Mouse (Mus musculus) heart, embryonic 13.5 days (tissue): ENCODE measurements around the gene Tbc1d23. TPM values are rescaled to one million over a fixed set of nuclear protein-coding genes. Genes with fewer than 3 reads are reported as not detected.
A peak's percentile ranks its signal among the peaks of the same experiment; 100 is the strongest.
"Not testable (repeated sequence)": the region's sequence is repeated elsewhere in the genome, so short reads cannot be mapped to it uniquely, and the experiment has no call there.

Source experiments
- ATAC-seq: fragments of 200-750 bp; cut with Nextera tagmentation; 2 replicates; pipeline ENCODE4 v1.8.0; 2017; ENCODE audit warnings: moderate TSS enrichment; ENCODE audit not compliant: insufficient number of reproducible peaks, low FRiP score, low TSS enrichment; ENCODE audit errors: extremely low read depth
- H3K27ac ChIP-seq: fragments of 300-500 bp; sonication (generic); replicated peaks from 2 replicates; pipeline ENCODE4 v1.5.1; 2015; ENCODE audit warnings: moderate library complexity, mild to moderate bottlenecking, inconsistent platforms
- H3K27me3 ChIP-seq: fragments of 300-500 bp; sonication (generic); replicated peaks from 2 replicates; pipeline ENCODE4 v1.6.1; 2015; ENCODE audit warnings: mild to moderate bottlenecking, inconsistent platforms
- H3K36me3 ChIP-seq: fragments of 300-500 bp; sonication (generic); 2 replicates; pipeline ENCODE4 v1.6.1; 2015; ENCODE audit warnings: mild to moderate bottlenecking, inconsistent platforms
- H3K4me1 ChIP-seq: fragments of 300-500 bp; sonication (generic); 2 replicates; pipeline ENCODE4 v1.6.1; 2015; ENCODE audit warnings: inconsistent platforms
- H3K4me2 ChIP-seq: fragments of 300-500 bp; sonication (generic); 2 replicates; pipeline ENCODE4 v1.6.1; 2015; ENCODE audit warnings: inconsistent platforms, mild to moderate bottlenecking, moderate library complexity
- H3K4me3 ChIP-seq: fragments of 300-500 bp; sonication (generic); 2 replicates; pipeline ENCODE4 v1.5.1; 2015; ENCODE audit warnings: moderate library complexity, mild to moderate bottlenecking, inconsistent platforms
- H3K9ac ChIP-seq: fragments of 300-500 bp; sonication (generic); 2 replicates; pipeline ENCODE4 v1.6.1; 2015; ENCODE audit warnings: inconsistent platforms, mild to moderate bottlenecking, moderate library complexity
- H3K9me3 ChIP-seq: fragments of 300-500 bp; sonication (generic); 2 replicates; pipeline ENCODE4 v1.6.1; 2016; ENCODE audit warnings: inconsistent platforms
- WGBS: fragments of 180-500 bp; shearing (Covaris S2); methylation state at CpG from one replicate; pipeline ENCODE4 v1.1.7; 2015; ENCODE audit warnings: mixed read lengths; 5-methylcytosine and 5-hydroxymethylcytosine counted together
- polyA plus RNA-seq: library from polyadenylated mRNA; unstranded; fragments of >200 nt; fragmentation: Nextera tagmentation; extraction: Ambion mirVana; gene quantifications from 2 replicates; pipeline ENCODE4 v1.2.1, GENCODE M21; 2015

Tbc1d23 gene
- polyA plus RNA-seq, 1 experiment from 2014 or later: 20.2 TPM

DNA sequence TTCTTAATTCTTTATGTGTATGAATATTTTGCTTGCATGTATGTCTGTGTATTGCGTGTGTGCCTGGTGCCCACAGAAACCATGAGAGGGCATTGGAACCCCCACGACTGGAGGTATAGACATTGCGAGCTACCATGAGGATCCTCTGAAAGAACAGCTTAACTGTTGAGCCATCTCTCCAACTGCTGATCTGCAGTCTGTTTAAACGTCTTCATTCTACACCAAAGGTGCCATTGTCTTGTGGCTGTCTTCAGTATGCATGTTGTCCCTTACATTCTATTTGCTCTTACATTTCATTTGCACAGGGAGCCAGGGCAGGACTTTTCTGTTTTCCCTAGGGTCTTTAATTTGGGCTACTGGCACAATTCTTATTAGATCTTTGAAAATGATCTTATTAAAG, 19.7 kb upstream of the Tbc1d23 start:
- 86% methylated on average over 4 of the region's 4 CpGs for WGBS
- ATAC-seq: no peak
- Histone ChIP-seq H3K27me3 (no peaks in the 10 kb centered on the region), H3K36me3 (no peaks in the 10 kb centered on the region), H3K9me3 (0 out of 2 replicates have a peak, but pooled peaks cover 6% of the 10 kb centered on the region), H3K4me3 (no peak overlapping the region), H3K27ac (no peak overlapping the region), H3K4me1 (peaks cover 12% of the 10 kb centered on the region), H3K4me2 (no peak overlapping the region), H3K9ac (no peak overlapping the region)

DNA sequence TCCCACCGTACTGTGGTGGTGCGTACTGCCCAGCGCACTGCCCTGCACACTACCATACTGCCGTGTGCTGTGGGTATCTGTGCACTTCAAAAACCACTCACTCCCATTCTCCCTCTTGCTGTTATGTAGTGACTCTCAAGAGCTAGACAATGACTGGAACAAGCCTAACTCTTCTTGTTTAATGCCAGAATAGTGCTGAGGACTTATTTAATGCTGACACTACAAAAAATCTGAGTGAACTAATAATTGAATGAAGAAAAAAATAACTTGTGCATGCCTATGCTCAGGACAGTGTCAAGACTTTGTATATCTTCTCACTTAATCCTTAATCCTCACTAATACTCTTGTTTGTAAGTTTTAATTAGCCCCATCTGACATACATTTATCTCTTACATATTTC, 16.2 kb upstream of the Tbc1d23 start:
- WGBS: 88% methylated on average over 4 of the region's 4 CpGs
- no peak overlapping the region for H3K9ac ChIP-seq
- H3K27me3 ChIP-seq: no peaks in the 10 kb centered on the region
- no peak overlapping the region for H3K27ac ChIP-seq
- H3K9me3 ChIP-seq: 0 out of 2 replicates have a peak, but pooled peaks cover 6% of the 10 kb centered on the region
- no peaks in the 10 kb centered on the region for H3K36me3 ChIP-seq
- no peak for ATAC-seq
- no peak overlapping the region for H3K4me2 ChIP-seq
- no peak overlapping the region for H3K4me3 ChIP-seq
- peaks cover 11% of the 10 kb centered on the region for H3K4me1 ChIP-seq

DNA sequence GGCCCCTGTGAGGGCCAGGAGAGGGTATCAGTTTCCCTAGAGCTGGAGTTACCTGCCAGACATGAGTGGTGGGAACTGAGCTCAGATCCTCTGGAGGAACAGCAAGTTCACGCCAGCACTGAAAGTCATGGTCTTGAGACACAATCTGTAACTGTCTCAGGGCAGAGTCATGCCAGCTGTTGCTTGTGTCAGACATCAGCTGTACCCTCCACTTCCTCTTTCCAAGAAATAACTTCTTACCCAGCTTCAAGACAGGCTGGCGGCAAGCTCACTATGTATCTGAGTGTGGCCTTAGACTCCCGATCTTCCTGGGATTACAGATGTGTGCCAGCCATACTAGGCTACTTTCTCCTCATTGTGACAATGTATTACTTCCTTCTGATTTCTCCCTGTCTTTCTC, 15.3 kb upstream of the Tbc1d23 start:
- no peaks in the 10 kb centered on the region for H3K27me3 ChIP-seq
- peaks cover 2% of the 10 kb centered on the region for H3K4me1 ChIP-seq
- H3K27ac ChIP-seq: no peak overlapping the region
- no peaks in the 10 kb centered on the region for H3K36me3 ChIP-seq
- H3K9ac ChIP-seq: no peak overlapping the region
- no peak for ATAC-seq
- WGBS: 74% methylated on average over 3 of the region's 3 CpGs
- H3K4me2 ChIP-seq: no peak overlapping the region
- no peak overlapping the region for H3K4me3 ChIP-seq
- 0 out of 2 replicates have a peak, but pooled peaks cover 6% of the 10 kb centered on the region for H3K9me3 ChIP-seq

DNA sequence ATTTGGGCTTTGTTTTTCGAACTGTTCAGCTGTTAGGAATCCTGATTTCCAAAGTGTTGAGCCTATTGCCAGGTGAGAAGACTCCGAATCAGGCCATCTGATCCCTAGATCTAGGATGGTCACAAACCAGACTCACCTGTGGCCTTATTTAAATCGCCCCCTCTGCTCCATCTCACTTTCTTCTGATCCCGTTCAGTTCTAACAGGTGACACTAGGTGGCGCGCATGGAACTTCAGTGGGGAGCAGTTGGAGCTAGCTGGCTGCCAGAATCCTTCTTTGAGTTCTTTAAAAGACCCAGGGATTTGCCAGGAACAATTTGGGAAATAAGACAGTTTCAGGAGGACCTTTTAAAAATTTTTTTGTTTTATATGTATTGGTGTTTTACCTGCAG, 12.5 kb upstream of the Tbc1d23 start:
- WGBS: 7% methylated on average over 6 of the region's 6 CpGs
- Histone ChIP-seq H3K9me3 (no peaks in the 10 kb centered on the region), H3K4me1 (no peaks in the 10 kb centered on the region), H3K4me2 (no peak overlapping the region), H3K4me3 (no peak overlapping the region), H3K9ac (no peak overlapping the region), H3K36me3 (no peaks in the 10 kb centered on the region), H3K27ac (no peak overlapping the region), H3K27me3 (no peaks in the 10 kb centered on the region)
- ATAC-seq: no peak

DNA sequence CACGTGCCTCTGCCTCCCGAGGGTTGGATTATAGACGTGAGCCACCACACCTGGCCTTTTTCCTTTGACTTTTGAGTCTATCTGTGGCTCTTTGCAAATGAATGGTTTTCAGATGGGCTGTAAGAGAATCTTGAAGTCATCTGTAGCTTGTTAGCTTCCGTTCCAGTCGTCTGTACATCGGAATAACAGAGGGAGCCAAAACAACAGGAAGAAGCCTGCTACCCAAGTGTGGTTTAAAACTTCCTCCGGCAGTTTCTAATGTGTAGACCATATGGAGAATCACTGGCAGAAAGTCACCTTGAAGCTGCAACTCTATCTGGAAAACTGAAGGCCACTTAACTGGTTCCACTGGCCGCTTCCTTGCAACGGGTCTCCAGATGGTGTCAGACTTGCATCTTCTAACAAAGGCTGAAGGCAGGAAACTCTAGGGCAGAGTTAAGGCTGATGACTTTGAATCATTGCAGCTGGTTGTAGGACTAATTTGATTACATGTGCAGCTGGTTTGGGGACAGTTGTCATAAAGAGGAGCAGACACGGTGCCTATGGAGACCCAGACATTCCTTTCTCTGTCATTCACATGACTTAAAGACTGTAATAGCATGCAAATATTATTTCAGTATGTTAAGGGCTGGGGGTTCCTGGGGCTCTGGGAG, 12.0 kb upstream of the Tbc1d23 start:
- Histone ChIP-seq H3K27me3 (no peaks in the 10 kb centered on the region), H3K4me2 (no peak overlapping the region), H3K4me3 (no peak overlapping the region), H3K9me3 (no peaks in the 10 kb centered on the region), H3K9ac (no peak overlapping the region), H3K27ac (no peak overlapping the region), H3K4me1 (no peaks in the 10 kb centered on the region), H3K36me3 (no peaks in the 10 kb centered on the region)
- no peak for ATAC-seq
- 44% methylated on average over 10 of the region's 10 CpGs for WGBS

DNA sequence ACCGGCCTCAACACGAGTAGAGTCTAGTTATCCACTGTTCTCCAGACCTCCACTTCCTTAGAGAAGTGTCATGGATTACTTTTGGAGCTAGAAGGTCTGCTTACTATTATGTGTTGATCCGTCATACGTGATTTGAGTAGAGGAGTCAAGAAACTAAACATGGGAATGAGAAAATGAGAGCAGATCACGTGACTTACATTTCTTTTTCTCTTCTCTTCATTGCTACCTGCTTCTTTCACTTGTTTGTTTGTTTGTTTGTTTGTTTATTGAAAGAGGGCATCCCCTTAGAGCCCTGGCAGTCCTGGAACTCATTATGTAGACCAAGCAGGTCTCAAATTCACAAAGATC, 11.5 kb upstream of the Tbc1d23 start:
- no peaks in the 10 kb centered on the region for H3K36me3 ChIP-seq
- no peaks in the 10 kb centered on the region for H3K4me1 ChIP-seq
- no peak overlapping the region for H3K4me3 ChIP-seq
- no peaks in the 10 kb centered on the region for H3K9me3 ChIP-seq
- H3K4me2 ChIP-seq: no peak overlapping the region
- WGBS: 75% methylated on average over 5 of the region's 5 CpGs
- no peak for ATAC-seq
- H3K27ac ChIP-seq: no peak overlapping the region
- H3K9ac ChIP-seq: no peak overlapping the region
- no peaks in the 10 kb centered on the region for H3K27me3 ChIP-seq

DNA sequence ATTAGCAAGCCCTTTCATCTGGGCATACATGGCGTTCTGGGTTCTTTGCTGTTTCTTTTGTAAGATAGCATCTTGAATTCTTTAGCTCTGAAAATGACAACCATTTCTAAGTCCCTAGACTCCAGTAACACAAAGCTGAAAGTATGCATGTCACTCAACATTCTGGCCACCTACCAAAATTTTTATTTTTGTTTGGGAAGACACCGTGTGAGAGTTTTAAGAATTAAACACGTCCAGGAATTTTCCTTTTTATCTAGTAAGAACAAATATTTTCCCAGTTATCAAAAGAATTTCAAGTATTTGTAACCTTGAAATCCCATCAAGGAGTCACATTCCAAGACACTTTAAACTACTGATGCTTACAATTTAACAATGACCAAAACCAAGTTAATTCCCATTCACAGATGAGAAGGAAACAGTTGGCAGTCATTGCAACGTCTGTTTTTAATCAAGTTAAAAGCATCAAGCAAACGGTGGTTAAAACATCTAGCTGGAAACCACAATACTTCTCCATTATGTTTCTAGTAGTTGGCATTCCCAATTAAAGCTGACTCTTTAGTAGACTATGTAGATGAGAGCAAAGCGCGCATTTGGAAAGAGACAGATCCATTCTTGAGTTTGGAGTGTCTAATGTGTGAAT, 4.7 kb upstream of the Tbc1d23 start:
- H3K27ac ChIP-seq: no peak overlapping the region
- no peaks in the 10 kb centered on the region for H3K9me3 ChIP-seq
- H3K4me3 ChIP-seq: no peak overlapping the region
- ATAC-seq: no peak
- H3K27me3 ChIP-seq: no peaks in the 10 kb centered on the region
- H3K36me3 ChIP-seq: no peaks in the 10 kb centered on the region
- H3K9ac ChIP-seq: no peak overlapping the region
- H3K4me2 ChIP-seq: no peak overlapping the region
- WGBS: 43% methylated on average over 7 of the region's 7 CpGs
- peaks cover 6% of the 10 kb centered on the region for H3K4me1 ChIP-seq

DNA sequence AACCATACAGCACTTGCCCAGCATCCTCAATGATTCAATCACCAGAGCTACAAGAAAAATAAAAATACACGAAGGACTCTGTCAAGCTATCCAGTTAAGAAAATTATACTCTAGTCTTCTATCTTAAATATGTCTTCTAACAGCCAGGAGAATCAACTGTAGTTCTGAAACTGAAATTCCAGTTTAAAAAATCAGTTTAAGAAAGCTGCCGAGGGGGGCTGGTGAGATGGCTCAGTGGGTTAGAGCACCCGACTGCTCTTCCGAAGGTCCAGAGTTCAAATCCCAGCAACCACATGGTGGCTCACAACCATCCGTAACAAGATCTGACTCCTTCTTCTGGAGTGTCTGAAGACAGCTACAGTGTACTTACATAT, 620 bp upstream of the Tbc1d23 start:
- not testable (repeated sequence) for H3K27ac ChIP-seq, H3K36me3 ChIP-seq, ATAC-seq, H3K9me3 ChIP-seq, H3K9ac ChIP-seq, H3K27me3 ChIP-seq
- 68% methylated on average over 5 of the region's 5 CpGs for WGBS
- peak overlapping the region; percentile 73 for H3K4me2 ChIP-seq
- H3K4me3 ChIP-seq: peak overlapping the region; percentile 70
- H3K4me1 ChIP-seq: peaks cover 31% of the 10 kb centered on the region

DNA sequence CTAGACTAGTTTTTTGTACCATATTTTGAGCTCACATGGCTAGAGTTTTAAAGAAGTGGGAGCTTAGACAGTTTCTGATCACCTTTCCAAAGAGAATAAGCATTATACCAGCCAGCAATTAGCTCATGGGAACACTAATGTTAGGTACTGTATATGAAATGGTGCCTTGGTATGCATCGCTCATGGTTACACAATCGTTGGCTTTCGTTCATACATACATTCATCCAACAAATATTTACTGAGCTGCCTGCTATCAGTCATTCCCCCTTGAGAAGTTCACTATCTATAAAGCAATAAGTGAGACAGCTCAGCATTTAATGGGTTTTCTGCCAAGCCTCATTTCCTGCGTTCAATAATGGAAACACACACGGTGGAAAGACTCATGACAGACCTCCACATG, 4.9 kb downstream of the Tbc1d23 start:
- no peak overlapping the region for H3K4me2 ChIP-seq
- H3K4me1 ChIP-seq: peaks cover 37% of the 10 kb centered on the region
- 0 out of 2 replicates have a peak, but pooled peaks cover 5% of the 10 kb centered on the region for H3K36me3 ChIP-seq
- no peak overlapping the region for H3K9ac ChIP-seq
- no peak overlapping the region for H3K4me3 ChIP-seq
- WGBS: 68% methylated on average over 5 of the region's 5 CpGs
- ATAC-seq: no peak
- no peak overlapping the region for H3K27ac ChIP-seq
- H3K27me3 ChIP-seq: no peaks in the 10 kb centered on the region
- H3K9me3 ChIP-seq: no peaks in the 10 kb centered on the region

DNA sequence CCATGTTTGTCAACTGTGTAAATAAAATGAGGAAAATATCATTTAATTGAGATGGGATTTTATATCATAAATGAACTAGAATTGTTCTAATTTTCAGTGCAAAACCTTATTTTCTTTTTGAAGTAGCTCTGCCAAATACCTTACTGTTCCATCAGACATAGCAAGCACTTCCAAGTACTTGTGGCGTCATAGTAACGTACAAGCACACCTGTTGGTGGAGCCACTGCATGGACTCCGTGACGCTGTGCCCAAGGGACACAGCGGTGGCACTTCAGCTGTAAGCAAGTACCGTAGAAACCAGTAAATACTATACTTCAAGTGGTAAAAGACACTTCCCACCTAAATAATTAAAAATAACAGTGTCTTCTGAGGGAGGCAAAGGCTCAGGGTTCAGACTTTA, 10.9 kb downstream of the Tbc1d23 start:
- ATAC-seq: no peak
- Histone ChIP-seq H3K27me3 (no peaks in the 10 kb centered on the region), H3K36me3 (peaks cover 41% of the 10 kb centered on the region), H3K9ac (no peak overlapping the region), H3K4me1 (peaks cover 5% of the 10 kb centered on the region; the same call in 1 of the 2 replicates), H3K9me3 (no peaks in the 10 kb centered on the region), H3K4me2 (no peak overlapping the region), H3K4me3 (no peak overlapping the region), H3K27ac (no peak overlapping the region)
- WGBS: 94% methylated on average over 6 of the region's 6 CpGs

DNA sequence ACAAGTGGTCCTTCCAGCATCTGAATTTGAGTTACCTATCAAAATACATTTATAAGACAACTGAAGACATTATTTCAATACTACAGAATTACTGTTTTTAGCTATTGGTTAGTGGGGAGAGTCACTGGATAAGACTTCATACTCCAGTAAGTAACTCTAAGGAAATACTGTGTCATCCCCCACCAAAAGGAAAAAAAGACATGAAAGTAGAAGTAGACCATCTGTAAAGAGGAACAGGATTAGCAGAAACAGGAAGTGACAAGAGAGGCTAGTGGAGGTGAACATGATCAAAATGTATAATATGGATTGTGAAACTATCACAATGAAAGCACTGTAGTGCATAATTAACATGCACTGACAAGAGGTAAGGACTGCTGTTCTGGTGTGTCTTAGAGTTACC, 15.3 kb downstream of the Tbc1d23 start:
- no peak for ATAC-seq
- Histone ChIP-seq H3K9me3 (no peaks in the 10 kb centered on the region), H3K9ac (no peak overlapping the region), H3K27ac (no peak overlapping the region), H3K4me2 (no peak overlapping the region), H3K4me1 (no peaks in the 10 kb centered on the region), H3K36me3 (peaks cover 63% of the 10 kb centered on the region), H3K27me3 (no peaks in the 10 kb centered on the region), H3K4me3 (no peak overlapping the region)

DNA sequence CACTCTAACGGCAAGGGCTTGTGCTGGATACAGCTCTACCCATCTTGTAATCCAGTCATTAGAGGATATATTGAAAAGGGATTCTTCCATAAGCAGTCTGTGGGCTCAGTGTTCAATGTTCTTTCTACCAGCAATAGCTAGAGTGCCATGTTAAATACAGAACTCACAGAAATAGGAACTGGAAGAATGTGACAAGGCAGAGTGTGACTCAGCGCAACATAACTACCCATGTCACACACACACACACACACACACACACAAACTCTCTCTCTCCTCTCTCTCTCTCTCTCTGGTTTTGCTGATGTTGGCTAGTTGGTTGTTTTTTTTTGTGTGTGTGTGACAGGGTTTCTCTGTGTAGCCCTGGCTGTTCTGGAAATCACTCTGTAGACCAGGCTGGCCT, 20.3 kb downstream of the Tbc1d23 start:
- Histone ChIP-seq H3K27ac (no peak overlapping the region), H3K4me1 (peaks cover 5% of the 10 kb centered on the region; the same call in 1 of the 2 replicates), H3K9me3 (no peaks in the 10 kb centered on the region), H3K4me2 (no peak overlapping the region), H3K36me3 (peaks cover 68% of the 10 kb centered on the region), H3K27me3 (no peaks in the 10 kb centered on the region), H3K9ac (no peak overlapping the region), H3K4me3 (no peak overlapping the region)
- WGBS: 87% methylated on average over 2 of the region's 2 CpGs
- no peak for ATAC-seq
